Mouse (Mus musculus): Measurements from ENCODE around the gene Efcab9.

The Efcab9 gene

DNA sequence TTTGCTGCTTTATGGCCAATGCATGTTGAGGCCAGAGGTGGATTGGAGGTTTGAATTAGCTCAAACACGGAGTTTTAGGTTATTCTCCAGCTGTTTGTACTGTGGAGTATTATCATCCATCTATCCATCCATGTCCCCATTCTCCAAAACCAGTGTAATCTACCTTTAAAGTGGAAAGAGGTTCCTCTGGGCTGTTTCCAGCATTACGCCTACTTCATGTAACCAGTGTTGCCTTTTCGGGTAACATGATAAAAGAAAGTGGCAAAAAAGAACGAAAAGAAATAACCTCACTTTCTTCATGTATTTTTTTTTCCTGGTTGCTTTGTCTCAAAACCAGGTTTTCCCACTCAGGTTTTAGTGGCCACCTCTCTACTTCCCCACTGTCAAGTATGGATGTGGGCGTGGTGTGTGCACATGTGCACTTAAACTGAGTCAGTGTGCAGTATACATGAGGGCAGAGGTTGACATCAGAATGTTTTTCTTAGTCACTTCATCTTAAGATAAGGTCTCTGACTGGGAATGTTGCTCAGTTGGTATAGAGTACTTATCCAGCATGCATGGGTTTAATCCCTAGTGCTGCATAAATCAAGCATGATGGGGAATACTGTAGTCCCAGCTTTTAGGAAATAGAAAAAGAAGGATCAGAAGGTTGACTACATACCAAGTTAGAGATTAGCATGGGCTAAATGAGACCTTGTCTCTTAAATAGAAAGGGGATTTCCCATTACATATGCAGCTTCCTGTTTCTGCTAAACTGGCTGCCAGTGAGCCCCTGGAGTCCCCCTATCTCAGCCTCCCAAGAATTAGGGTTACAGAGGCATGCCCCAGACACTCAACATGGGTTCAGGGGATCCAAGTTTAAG is 42.8 kb downstream of the Efcab9 start:
- no peak for DNase-seq

DNA sequence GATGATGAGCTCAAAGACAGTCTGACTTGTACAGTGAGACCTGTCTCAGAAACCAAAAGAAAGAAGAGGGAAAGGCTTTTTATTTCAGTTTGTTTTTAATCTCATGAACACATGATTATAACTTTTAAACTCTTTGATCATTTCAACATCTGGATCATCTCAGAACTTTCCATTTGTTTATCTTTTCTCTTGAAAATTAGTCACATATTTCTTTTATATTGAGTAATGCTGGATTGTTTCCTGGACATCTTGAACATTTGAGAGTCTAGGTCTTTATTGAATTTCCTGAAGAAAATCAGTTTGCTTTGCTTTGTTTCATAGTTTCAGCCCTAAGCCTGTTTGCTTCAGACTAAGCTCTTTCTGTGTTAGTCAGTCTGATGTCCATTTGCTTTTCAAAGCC is 43.5 kb downstream of the Efcab9 start:
- no peak for DNase-seq

DNA sequence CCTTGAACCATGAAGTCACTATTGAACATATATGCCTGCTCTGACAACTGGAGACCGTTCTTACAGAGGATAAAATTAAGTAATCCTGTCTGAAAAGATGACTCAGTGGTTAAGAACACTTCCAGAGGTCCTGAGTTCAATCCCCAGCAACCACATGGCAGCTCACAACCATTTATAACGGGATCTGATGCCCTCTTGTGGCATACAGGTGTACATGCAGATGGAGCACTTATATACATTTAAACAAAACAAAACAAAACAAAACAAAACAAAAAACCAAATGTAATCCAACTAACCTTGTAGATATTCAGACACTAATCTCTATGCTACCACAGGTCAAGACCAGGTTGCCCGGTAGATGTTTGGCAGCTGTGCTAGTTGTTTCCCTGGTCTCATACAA is 44.4 kb downstream of the Efcab9 start:
- DNase-seq: no peak

DNA sequence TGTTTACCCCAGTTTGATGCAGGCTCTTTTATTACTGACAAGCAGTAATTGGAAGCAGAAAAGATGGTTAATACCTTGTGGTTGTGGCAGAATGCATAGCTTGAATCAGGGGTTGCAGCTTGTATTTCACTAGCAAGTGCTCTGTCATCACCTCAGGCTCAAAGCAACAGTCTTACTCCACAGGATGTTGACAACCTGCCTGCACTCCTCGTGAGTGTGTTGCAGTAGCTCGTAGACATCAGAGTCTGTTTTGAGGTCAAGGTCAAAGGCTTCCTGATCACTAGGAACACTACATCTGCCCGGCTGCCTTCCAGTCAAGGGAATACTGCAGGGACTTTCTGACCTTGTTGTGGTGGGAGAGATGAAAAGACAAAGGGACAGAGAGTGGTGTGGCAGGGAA is 45.3 kb downstream of the Efcab9 start:
- DNase-seq: no peak

DNA sequence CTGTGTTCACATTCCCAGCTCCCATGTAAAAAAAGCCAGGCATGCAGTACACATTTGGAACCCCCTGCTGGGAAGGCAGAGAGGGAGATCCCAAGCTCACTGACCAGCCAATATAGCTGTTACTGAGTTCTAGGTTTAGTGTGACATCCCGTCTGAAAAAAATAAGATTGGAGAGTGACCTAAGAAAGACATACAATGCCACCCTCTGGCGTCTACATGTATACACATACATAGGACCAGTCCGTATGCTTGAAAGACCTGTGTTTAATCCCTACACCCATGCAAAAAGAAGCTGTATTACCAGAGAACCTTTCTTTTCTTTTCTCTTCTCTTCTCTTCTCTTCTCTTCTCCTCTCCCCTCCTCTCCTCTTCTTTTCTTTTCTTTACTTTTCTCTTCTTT is 46.6 kb downstream of the Efcab9 start:
- DNase-seq: no peak

DNA sequence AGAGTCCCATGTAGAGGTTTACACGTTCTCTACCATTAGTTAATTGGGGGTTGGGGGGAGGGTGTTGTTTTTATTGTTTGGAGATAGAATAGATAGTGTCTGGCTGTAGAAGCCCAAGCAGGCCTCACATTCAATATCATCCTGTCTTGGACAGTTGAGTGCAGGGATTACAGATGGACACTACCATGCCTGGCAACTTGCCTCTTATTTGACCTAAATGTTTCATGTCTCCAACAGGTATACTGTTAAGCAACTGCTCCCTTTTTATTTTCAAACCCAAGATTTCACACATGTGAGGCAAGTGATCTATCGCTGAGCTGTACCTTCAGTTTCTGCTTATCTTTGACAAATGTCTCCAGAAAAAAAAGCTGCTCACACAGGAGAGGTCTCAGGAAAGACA is 50.4 kb downstream of the Efcab9 start:
- no peak for DNase-seq

DNA sequence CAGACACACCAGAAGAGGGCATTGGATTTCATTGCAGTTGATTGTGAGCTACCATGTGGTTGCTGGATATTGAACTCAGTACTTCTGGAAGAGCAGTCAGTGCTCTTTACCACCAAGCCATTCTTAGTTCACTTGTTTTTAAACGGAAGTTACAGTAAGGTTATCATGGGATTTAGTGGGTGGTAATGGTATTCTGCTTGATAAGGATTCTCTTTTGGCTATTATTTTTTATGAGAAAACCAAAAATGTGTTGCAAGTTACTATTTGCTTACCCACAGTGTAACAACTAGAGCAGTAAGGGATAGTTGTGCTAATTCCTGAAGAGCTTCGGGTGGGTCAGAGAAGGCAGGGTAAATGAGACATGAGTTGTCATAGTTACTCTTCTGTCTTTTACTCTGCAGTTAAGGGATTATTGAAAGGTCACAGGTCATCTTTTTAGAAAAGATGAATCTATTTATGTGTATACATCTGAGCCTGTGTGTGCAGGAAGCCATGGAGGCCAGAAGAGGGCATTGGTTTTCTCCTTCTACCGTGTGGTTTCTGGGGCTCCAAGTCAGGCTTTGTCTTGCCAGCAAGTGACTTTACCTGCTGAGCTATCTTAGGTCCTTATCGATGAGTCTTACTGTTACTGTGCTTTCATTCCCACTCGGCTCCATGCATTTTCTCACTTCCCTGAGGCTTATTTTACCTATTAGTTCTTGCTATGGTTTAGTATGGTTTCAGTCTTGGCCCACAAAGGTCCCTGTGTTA is 56.2 kb downstream of the Efcab9 start:
- peak; percentile 25 for DNase-seq

DNA sequence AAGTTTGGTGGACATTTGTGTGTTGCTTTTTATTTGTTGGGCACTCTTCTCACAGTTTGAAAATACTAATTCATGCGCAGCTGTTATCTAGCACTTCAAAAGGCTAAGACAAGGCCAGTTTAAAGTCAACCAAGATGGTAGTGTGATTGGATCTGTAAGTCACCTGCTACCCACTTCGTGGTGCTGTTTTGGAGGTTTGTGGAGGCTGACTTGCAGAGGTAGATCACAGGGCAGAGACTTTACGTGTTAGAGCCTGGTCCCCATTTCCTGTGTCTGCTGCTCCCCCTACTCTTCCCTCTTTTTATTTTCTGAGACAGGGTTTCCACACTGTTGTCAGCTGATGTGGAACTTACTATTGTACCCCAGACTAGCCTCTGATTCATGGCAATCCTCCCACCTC is 57.2 kb downstream of the Efcab9 start:
- peak; percentile 27 for DNase-seq
